Mouse (Mus musculus) WW6 (cell line): ENCODE measurements around the gene Picalm.

Experiments used
- DNase-seq: peaks from one replicate; pipeline ENCODE4 v3.0.0-alpha.2; 2013; ENCODE audit warnings: low read depth, low spot score

Picalm gene

GRCm38 (mm10) chr7:90129732-90130392 lies at the start of gene Picalm:
TSS of gene Picalm (plus strand) at chr7:90130213.
- peak; percentile 93 for DNase-seq

GRCm38 (mm10) chr7:90083799-90084198 lies 46.2 kb upstream of the Picalm start:
- DNase-seq, result no peak

- no peak for DNase-seq
Measured at GRCm38 (mm10) chr7:90084531-90084930, 45.5 kb upstream of the Picalm start.

- DNase-seq, result no peak
Measured at GRCm38 (mm10) chr7:90085713-90086112, 44.3 kb upstream of the Picalm start.

- DNase-seq, result no peak
Measured at GRCm38 (mm10) chr7:90086821-90087220, 43.2 kb upstream of the Picalm start.

GRCm38 (mm10) chr7:90090996-90091395 lies 39.0 kb upstream of the Picalm start:
- DNase-seq, result no peak

GRCm38 (mm10) chr7:90091756-90092155 lies 38.3 kb upstream of the Picalm start:
- DNase-seq, result no peak

- no peak for DNase-seq
Measured at GRCm38 (mm10) chr7:90092452-90093450, 37.3 kb upstream of the Picalm start.

GRCm38 (mm10) chr7:90095097-90095496 lies 34.9 kb upstream of the Picalm start:
- no peak for DNase-seq

- DNase-seq, result no peak
Measured at GRCm38 (mm10) chr7:90095766-90096372, 34.1 kb upstream of the Picalm start.

- no peak for DNase-seq
Measured at GRCm38 (mm10) chr7:90096609-90097008, 33.4 kb upstream of the Picalm start.

- no peak for DNase-seq
Measured at GRCm38 (mm10) chr7:90098253-90098652, 31.8 kb upstream of the Picalm start.

GRCm38 (mm10) chr7:90099248-90099647 lies 30.8 kb upstream of the Picalm start:
- no peak for DNase-seq

- no peak for DNase-seq
Measured at GRCm38 (mm10) chr7:90100614-90101160, 29.3 kb upstream of the Picalm start.

- DNase-seq, result no peak
Measured at GRCm38 (mm10) chr7:90116100-90116499, 13.9 kb upstream of the Picalm start.

GRCm38 (mm10) chr7:90120106-90120505 lies 9.9 kb upstream of the Picalm start:
- DNase-seq, result no peak

GRCm38 (mm10) chr7:90124991-90125390 lies 5.0 kb upstream of the Picalm start:
- no peak for DNase-seq

GRCm38 (mm10) chr7:90128631-90129200 lies 1.3 kb upstream of the Picalm start:
- no peak for DNase-seq

- no peak for DNase-seq
Measured at GRCm38 (mm10) chr7:90129271-90129731, 712 bp upstream of the Picalm start.

- DNase-seq, result no peak
Measured at GRCm38 (mm10) chr7:90130501-90131375, 725 bp downstream of the Picalm start.

GRCm38 (mm10) chr7:90131376-90131651 lies 1.3 kb downstream of the Picalm start:
- no peak for DNase-seq
